Mouse (Mus musculus): Measurements from ENCODE around the gene Slc35b1. TPM values are rescaled to one million over a fixed set of nuclear protein-coding genes. Genes with fewer than 3 reads are reported as not detected.

Gene Slc35b1
- polyA plus RNA-seq (2015; fragmentation: Nextera tagmentation; extraction: Ambion mirVana): 87.3 and 96.8 TPM in 2 replicates

DNA sequence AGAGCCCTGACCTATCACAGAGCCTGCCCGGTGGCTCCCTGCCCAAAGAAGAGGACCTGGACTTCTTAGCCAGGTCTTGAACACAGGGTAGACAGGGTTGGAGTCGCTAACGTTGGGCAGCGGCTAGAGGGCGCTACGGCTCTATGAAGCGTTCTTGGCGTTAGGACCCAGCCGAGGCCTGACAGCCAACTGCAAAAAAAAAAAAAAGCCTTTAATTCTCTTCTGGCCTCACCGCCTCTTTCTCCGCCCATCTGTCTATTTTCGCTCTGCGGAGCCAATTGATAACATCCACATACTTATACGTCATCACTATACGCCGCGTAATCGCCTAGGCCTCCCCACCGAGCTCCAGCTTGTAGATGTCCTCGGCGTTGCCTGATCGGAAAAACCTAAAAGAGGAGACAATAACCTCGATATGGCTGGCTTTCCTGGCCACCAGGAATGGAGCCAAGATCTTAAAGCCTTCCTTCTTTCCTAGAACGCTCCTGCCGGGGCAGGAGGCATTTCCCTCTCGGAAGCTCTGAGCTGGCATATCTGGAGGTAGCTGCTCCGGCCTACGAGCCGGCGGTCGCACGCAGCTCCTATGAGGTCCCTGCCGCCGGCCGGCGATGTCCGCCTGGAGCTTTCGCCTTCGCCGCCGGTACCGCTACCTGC lies at the start of gene Slc35b1:
Gene Slc35b1, plus strand, starts transcription at position 374 of the 654 bp plus-strand sequence.
- Histone ChIP-seq H3K4me2 (replicated peaks; ENCODE audit: low read depth, low read length) (peak within 1 kb of the TSS; percentile 62), H3K4me3 (ENCODE audit: low read depth, low read length) (peak within 1 kb of the TSS; percentile 87), H3K27me3 (replicated peaks; ENCODE audit: insufficient read depth, low read length) (no peaks in the 10 kb centered on the region), H3K27ac (ENCODE audit: low read length) (peak within 1 kb of the TSS; percentile 89), H3K9ac (replicated peaks; ENCODE audit: low read depth) (peak within 1 kb of the TSS; percentile 87), H3K4me1 (ENCODE audit: insufficient read depth, low read depth, low read length) (no peaks in the 10 kb centered on the region), H3K9me3 (ENCODE audit: low read length) (no peaks in the 10 kb centered on the region), H3K36me3 (ENCODE audit: insufficient read depth, low read length) (peaks cover 13% of the 10 kb centered on the region)
- under 1% methylated on average over 42 of the region's 42 CpGs for WGBS
- ATAC-seq (peak; percentile 96), DNase-seq (ENCODE audit: low spot score) (peak; percentile 100)
- TF ChIP-seq EP300 (IDR thresholded peaks at IDR 0.05): peak; percentile 94
- peak; percentile 90 for TF ChIP-seq CTCF (IDR thresholded peaks at IDR 0.05)

GRCm38 (mm10) chr11:95336568-95337128 lies 47.8 kb upstream of the Slc35b1 start, which contains the start of gene Fam117a:
TSS of gene Fam117a (plus strand) at chr11:95337018.
- Histone ChIP-seq H3K9me3 (ENCODE audit: low read length) (no peaks in the 10 kb centered on the region), H3K27me3 (replicated peaks; ENCODE audit: insufficient read depth, low read length) (no peaks in the 10 kb centered on the region), H3K4me2 (replicated peaks; ENCODE audit: low read depth, low read length) (peak within 1 kb of the TSS; percentile 92), H3K9ac (replicated peaks; ENCODE audit: low read depth) (peak within 1 kb of the TSS; percentile 65), H3K27ac (ENCODE audit: low read length) (peak within 1 kb of the TSS; percentile 86), H3K36me3 (ENCODE audit: insufficient read depth, low read length) (no peaks in the 10 kb centered on the region), H3K4me1 (ENCODE audit: insufficient read depth, low read depth, low read length) (peaks cover 13% of the 10 kb centered on the region), H3K4me3 (ENCODE audit: low read depth, low read length) (peak within 1 kb of the TSS; percentile 77)
- TF ChIP-seq CTCF (IDR thresholded peaks at IDR 0.05) (no peak; the same call in 1 of the 2 replicates), EP300 (IDR thresholded peaks at IDR 0.05) (peak; percentile 72)
- under 1% methylated on average over 10 of the region's 27 CpGs for WGBS
- DNase-seq (ENCODE audit: low spot score) (peak; percentile 98), ATAC-seq (peak; percentile 94)

GRCm38 (mm10) chr11:95337129-95337813 lies 47.2 kb upstream of the Slc35b1 start:
- under 1% methylated on average over 48 of the region's 50 CpGs for WGBS
- no peaks in the 10 kb centered on the region for H3K36me3 ChIP-seq (ENCODE audit: insufficient read depth, low read length)
- H3K4me1 ChIP-seq (ENCODE audit: insufficient read depth, low read depth, low read length): peaks cover 13% of the 10 kb centered on the region
- DNase-seq (ENCODE audit: low spot score) (peak; percentile 88), ATAC-seq (peak; percentile 64)
- H3K4me3 ChIP-seq (ENCODE audit: low read depth, low read length): peak overlapping the region; percentile 77
- TF ChIP-seq CTCF (IDR thresholded peaks at IDR 0.05): 0 out of 2 replicates have a peak, but pooled peaks have one; percentile 5
- no peak for TF ChIP-seq EP300 (IDR thresholded peaks at IDR 0.05)
- no peaks in the 10 kb centered on the region for H3K9me3 ChIP-seq (ENCODE audit: low read length)
- H3K4me2 ChIP-seq (replicated peaks; ENCODE audit: low read depth, low read length): peak overlapping the region; percentile 92
- peak overlapping the region; percentile 65 for H3K9ac ChIP-seq (replicated peaks; ENCODE audit: low read depth)
- peak overlapping the region; percentile 86 for H3K27ac ChIP-seq (ENCODE audit: low read length)
- H3K27me3 ChIP-seq (replicated peaks; ENCODE audit: insufficient read depth, low read length): no peaks in the 10 kb centered on the region

DNA sequence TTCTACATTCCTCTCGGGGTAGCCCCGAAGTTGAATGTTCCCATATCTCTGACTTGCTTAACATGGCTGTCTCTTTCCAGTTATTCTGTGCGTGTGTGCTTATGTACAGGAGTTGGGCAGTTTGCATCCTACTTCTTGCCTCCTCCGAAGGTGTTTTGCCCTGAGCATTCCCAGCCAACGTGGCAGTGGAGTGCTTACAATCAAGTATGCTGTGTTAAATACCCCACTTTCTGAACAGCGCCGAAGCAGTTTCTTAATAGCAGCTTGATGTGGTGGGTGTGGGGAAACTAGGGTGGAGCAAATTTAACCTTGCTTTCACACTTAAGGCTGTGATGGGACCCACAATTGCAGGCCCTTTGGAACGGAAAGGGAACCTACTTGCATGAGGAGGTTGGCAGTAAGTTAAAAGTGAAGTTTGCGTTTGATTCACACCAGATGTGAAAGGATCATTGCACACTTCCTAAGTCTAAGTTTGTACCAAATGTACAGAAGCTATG lies 46.6 kb upstream of the Slc35b1 start:
- no peaks in the 10 kb centered on the region for H3K9me3 ChIP-seq (ENCODE audit: low read length)
- peak; percentile 33 for DNase-seq (ENCODE audit: low spot score)
- peak overlapping the region; percentile 20; the same call in 1 of the 2 replicates for H3K27ac ChIP-seq (ENCODE audit: low read length)
- peak overlapping the region; percentile 92 for H3K4me2 ChIP-seq (replicated peaks; ENCODE audit: low read depth, low read length)
- H3K27me3 ChIP-seq (replicated peaks; ENCODE audit: insufficient read depth, low read length): no peaks in the 10 kb centered on the region
- peak overlapping the region; percentile 65; the same call in 1 of the 2 replicates for H3K9ac ChIP-seq (replicated peaks; ENCODE audit: low read depth)
- peaks cover 13% of the 10 kb centered on the region for H3K4me1 ChIP-seq (ENCODE audit: insufficient read depth, low read depth, low read length)
- peak overlapping the region; percentile 77 for H3K4me3 ChIP-seq (ENCODE audit: low read depth, low read length)
- no peak for TF ChIP-seq CTCF (IDR thresholded peaks at IDR 0.05)
- no peak for TF ChIP-seq EP300 (IDR thresholded peaks at IDR 0.05)
- no peaks in the 10 kb centered on the region for H3K36me3 ChIP-seq (ENCODE audit: insufficient read depth, low read length)
- no peak for ATAC-seq
- 21% methylated on average over 9 of the region's 9 CpGs for WGBS

- no peak for ATAC-seq
- DNase-seq (ENCODE audit: low spot score): peak; percentile 33
- no peaks in the 10 kb centered on the region for H3K36me3 ChIP-seq (ENCODE audit: insufficient read depth, low read length)
- TF ChIP-seq CTCF (IDR thresholded peaks at IDR 0.05) (no peak), EP300 (IDR thresholded peaks at IDR 0.05) (no peak)
- H3K4me3 ChIP-seq (ENCODE audit: low read depth, low read length): peak overlapping the region; percentile 77; the same call in 1 of the 2 replicates
- H3K9me3 ChIP-seq (ENCODE audit: low read length): no peaks in the 10 kb centered on the region
- no peak overlapping the region for H3K9ac ChIP-seq (replicated peaks; ENCODE audit: low read depth)
- peak overlapping the region; percentile 28; the same call in 1 of the 2 replicates for H3K27ac ChIP-seq (ENCODE audit: low read length)
- H3K4me1 ChIP-seq (ENCODE audit: insufficient read depth, low read depth, low read length): peaks cover 17% of the 10 kb centered on the region
- WGBS: 22% methylated on average over 14 of the region's 14 CpGs
- H3K27me3 ChIP-seq (replicated peaks; ENCODE audit: insufficient read depth, low read length): no peaks in the 10 kb centered on the region
- H3K4me2 ChIP-seq (replicated peaks; ENCODE audit: low read depth, low read length): peak overlapping the region; percentile 92
Observed at GRCm38 (mm10) chr11:95339471-95340021, 44.9 kb upstream of the Slc35b1 start.

Data from lung, postnatal 0 days (tissue).